In genomic region chr11:99437972-99438371, GRCm38 (mm10) we compare ENCODE assay signal across 17 mouse cellular contexts. TPM values are rescaled to one million over a fixed set of nuclear protein-coding genes. Genes with fewer than 3 reads are reported as not detected.
DNase-seq lines count a peak whose midpoint lies in the region; ATAC-seq lines count a peak whose summit lies in the region.
"Had no signal": no experiment of that assay in that cellular context is flagged by ENCODE, and none has a peak within 500 bp of the region (broad histone marks: within the 10 kb centered on the region; RNA-seq: fewer than 3 reads in every experiment).

TSS of gene Krt20 (minus strand) at chr11:99438150.

- peak; percentile 41; the same call in 1 of the 2 replicates for ATAC-seq in liver, embryonic 13.5 days (ENCODE audit: low read depth)
- ATAC-seq: forebrain, embryonic 14.5 days had no signal

- peak within 1 kb of the TSS; percentile 13; the same call in 1 of the 2 replicates for H3K9ac ChIP-seq in liver, embryonic 13.5 days
- H3K9ac ChIP-seq: embryonic facial prominence, embryonic 15.5 days; hindbrain, embryonic 13.5 days; neural tube, embryonic 13.5 days had no signal

- peak within 1 kb of the TSS; percentile 67; the same call in 1 of the 2 replicates for H3K27ac ChIP-seq in heart, embryonic 10.5 days
- no peak within 1 kb of the TSS; the same call in 1 of the 2 replicates for H3K27ac ChIP-seq in liver, embryonic 13.5 days
- H3K27ac ChIP-seq: embryonic facial prominence, embryonic 15.5 days; hindbrain, embryonic 13.5 days; limb, embryonic 10.5 days; neural tube, embryonic 13.5 days had no signal

- intact Hi-C loops in heart, postnatal 14 days (cut with DNase I): no loop called here

- WGBS in heart, embryonic 10.5 days: 35% methylated on average over 10 of the region's 10 CpGs
- 32% methylated on average over 10 of the region's 10 CpGs for WGBS in liver, embryonic 13.5 days (ENCODE audit: insufficient replicate concordance)

- DNase-seq in heart, embryonic 10.5 days (ENCODE audit: low spot score): no peak
- no peak for DNase-seq in heart, postnatal 14 days
- DNase-seq in urinary bladder, adult 2 months (ENCODE audit: low spot score): no peak
- DNase-seq in urinary bladder, postnatal 10 days (ENCODE audit: low spot score): no peak
- no peak for DNase-seq in liver, embryonic 13.5 days
- DNase-seq in layer of hippocampus, postnatal 25 days (ENCODE audit: extremely low spot score in 1 of 2, low spot score in 1 of 2): no peak
- DNase-seq in frontal cortex, postnatal 14 days (ENCODE audit: low spot score in 2 of 2): no peak
- DNase-seq in adrenal gland, adult 8-10 months: no peak
- DNase-seq: adrenal gland, postnatal 25 days; cerebellum, postnatal 25 days; gastrocnemius, postnatal 10 days had no signal

- no peaks in the 10 kb centered on the region for H3K9me3 ChIP-seq in heart, embryonic 10.5 days
- H3K9me3 ChIP-seq in liver, embryonic 13.5 days (replicated peaks): no peaks in the 10 kb centered on the region
- H3K9me3 ChIP-seq: embryonic facial prominence, embryonic 15.5 days; hindbrain, embryonic 13.5 days; limb, embryonic 10.5 days; megakaryocyte, embryonic 14.5 days; neural tube, embryonic 13.5 days had no signal

- H3K4me2 ChIP-seq in liver, embryonic 13.5 days: peak within 1 kb of the TSS; percentile 35
- H3K4me2 ChIP-seq: embryonic facial prominence, embryonic 15.5 days; hindbrain, embryonic 13.5 days; neural tube, embryonic 13.5 days had no signal

- H3K27me3 ChIP-seq in heart, embryonic 10.5 days (ENCODE audit: insufficient read depth, poor library complexity, severe bottlenecking): no peaks in the 10 kb centered on the region
- no peaks in the 10 kb centered on the region for H3K27me3 ChIP-seq in liver, embryonic 13.5 days
- H3K27me3 ChIP-seq: embryonic facial prominence, embryonic 15.5 days; hindbrain, embryonic 13.5 days; neural tube, embryonic 13.5 days had no signal

- H3K4me3 ChIP-seq in heart, embryonic 10.5 days: peak within 1 kb of the TSS; percentile 37
- peak within 1 kb of the TSS; percentile 40 for H3K4me3 ChIP-seq in liver, embryonic 13.5 days (replicated peaks)
- H3K4me3 ChIP-seq: embryonic facial prominence, embryonic 15.5 days; hindbrain, embryonic 13.5 days; limb, embryonic 10.5 days; megakaryocyte, embryonic 14.5 days; neural tube, embryonic 13.5 days had no signal

- no peaks in the 10 kb centered on the region for H3K36me3 ChIP-seq in heart, embryonic 10.5 days
- H3K36me3 ChIP-seq in liver, embryonic 13.5 days: no peaks in the 10 kb centered on the region
- H3K36me3 ChIP-seq: embryonic facial prominence, embryonic 15.5 days; hindbrain, embryonic 13.5 days; limb, embryonic 10.5 days; neural tube, embryonic 13.5 days had no signal

- peaks cover 7% of the 10 kb centered on the region for H3K4me1 ChIP-seq in heart, embryonic 10.5 days
- H3K4me1 ChIP-seq in liver, embryonic 13.5 days (replicated peaks): 0 out of 2 replicates have a peak, but pooled peaks cover 4% of the 10 kb centered on the region
- H3K4me1 ChIP-seq: hindbrain, embryonic 13.5 days; megakaryocyte, embryonic 14.5 days; neural tube, embryonic 13.5 days had no signal

RNA-seq across cellular contexts. Expression of gene Krt20, which starts in this region (rescaled TPM):
- polyA plus RNA-seq in heart, embryonic 10.5 days (2016; fragmentation: Nextera tagmentation; extraction: Ambion mirVana): 6.6 and 9.5 TPM in 2 replicates
- under 1 TPM; 0.14 to 0.22 TPM for total RNA-seq in heart, postnatal 14 days (2021)
- polyA plus RNA-seq in urinary bladder, adult 2 months (2012; rRNA removed): 48.8 and 63.6 TPM in 2 replicates
- 28.0 and 33.9 TPM in 2 replicates for polyA plus RNA-seq in liver, embryonic 13.5 days (2015; fragmentation: Nextera tagmentation; extraction: Ambion mirVana)
- not detected for total RNA-seq in layer of hippocampus, postnatal 25 days (2021)
- under 1 TPM in 1 of 4 experiments, not detected in 3; 0.13 TPM for total RNA-seq in adrenal gland, adult 8-10 months (2022)
- polyA plus RNA-seq: forebrain, embryonic 14.5 days had no signal
